Comparison of ENCODE assay signal across 9 mouse cellular contexts in the genomic region with DNA sequence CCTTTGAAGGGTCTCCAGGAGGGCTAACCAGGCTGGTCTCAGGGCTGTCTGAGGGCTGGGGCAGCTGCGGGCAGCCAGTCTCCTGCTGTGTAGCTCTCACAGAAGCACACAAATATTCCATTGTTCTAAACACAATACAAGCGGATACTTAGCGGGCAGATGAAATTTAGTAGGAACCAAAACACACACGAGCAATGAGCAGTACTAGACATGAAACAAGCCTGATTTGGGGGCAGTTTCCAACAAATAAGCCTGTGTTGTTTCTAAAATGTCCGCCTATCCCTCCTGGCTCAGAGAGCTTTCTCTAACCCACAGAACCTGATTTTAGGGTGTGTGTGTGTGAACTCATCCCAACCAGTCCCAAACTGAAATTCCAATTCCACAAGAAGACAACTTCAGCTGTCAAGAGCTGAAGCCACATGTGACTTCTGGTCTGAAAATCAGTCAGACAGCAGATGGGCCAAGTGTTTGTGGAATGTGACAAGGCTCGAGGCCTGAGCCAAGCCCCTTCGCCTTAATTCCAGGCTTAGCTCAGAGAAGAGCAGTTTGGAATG. TPM values are rescaled to one million over a fixed set of nuclear protein-coding genes. Genes with fewer than 3 reads are reported as not detected.
DNase-seq lines count a peak whose midpoint lies in the region; ATAC-seq and TF ChIP-seq lines count a peak whose summit lies in the region.
"Had no signal": no experiment of that assay in that cellular context is flagged by ENCODE, and none has a peak within 500 bp of the region (broad histone marks: within the 10 kb centered on the region; RNA-seq: fewer than 3 reads in every experiment).

No protein-coding gene starts in this region.

- no peaks in the 10 kb centered on the region for H3K36me3 ChIP-seq in kidney, postnatal 0 days (ENCODE audit: insufficient read depth, low read length)
- H3K36me3 ChIP-seq in embryonic facial prominence, embryonic 15.5 days = no peaks in the 10 kb centered on the region
- H3K36me3 ChIP-seq in hindbrain, postnatal 0 days (ENCODE audit: insufficient read depth, low read length) = no peaks in the 10 kb centered on the region
- H3K36me3 ChIP-seq in neural tube, embryonic 13.5 days = no peaks in the 10 kb centered on the region
- H3K36me3 ChIP-seq: liver, embryonic 15.5 days had no signal

- ATAC-seq in kidney, postnatal 0 days (replicated peaks; ENCODE audit: low FRiP score, low read depth) = no peak
- ATAC-seq in embryonic facial prominence, embryonic 15.5 days (ENCODE audit: insufficient number of reproducible peaks, low FRiP score, low TSS enrichment, low read depth) = peak; percentile 39; the same call in 1 of the 2 replicates
- ATAC-seq in hindbrain, postnatal 0 days = no peak; the same call in 1 of the 2 replicates
- ATAC-seq in neural tube, embryonic 13.5 days (ENCODE audit: low read depth) = no peak

- no peaks in the 10 kb centered on the region for H3K27me3 ChIP-seq in kidney, postnatal 0 days (ENCODE audit: insufficient read depth, low read length)
- no peaks in the 10 kb centered on the region for H3K27me3 ChIP-seq in embryonic facial prominence, embryonic 15.5 days
- no peaks in the 10 kb centered on the region for H3K27me3 ChIP-seq in hindbrain, postnatal 0 days (ENCODE audit: insufficient read depth, low read length)
- H3K27me3 ChIP-seq in neural tube, embryonic 13.5 days = no peaks in the 10 kb centered on the region

- no peak overlapping the region for H3K4me2 ChIP-seq in kidney, postnatal 0 days (ENCODE audit: low read length)
- H3K4me2 ChIP-seq in embryonic facial prominence, embryonic 15.5 days (replicated peaks) = peak overlapping the region; percentile 6; the same call in 1 of the 2 replicates
- H3K4me2 ChIP-seq in hindbrain, postnatal 0 days (ENCODE audit: low read depth, low read length) = peak overlapping the region; percentile 81
- H3K4me2 ChIP-seq in neural tube, embryonic 13.5 days = peak overlapping the region; percentile 67
- H3K4me2 ChIP-seq: liver, embryonic 15.5 days had no signal

- no peak for TF ChIP-seq CTCF in kidney, postnatal 0 days (IDR thresholded peaks at IDR 0.05; ENCODE audit: low read depth)
- no peak for TF ChIP-seq CTCF in hindbrain, postnatal 0 days (IDR thresholded peaks at IDR 0.05; ENCODE audit: low read depth)

- no peak overlapping the region for H3K4me3 ChIP-seq in kidney, postnatal 0 days (replicated peaks; ENCODE audit: low read depth, low read length)
- 0 out of 2 replicates have a peak overlapping the region, but pooled peaks have one; percentile 3 for H3K4me3 ChIP-seq in embryonic facial prominence, embryonic 15.5 days (replicated peaks)
- peak overlapping the region; percentile 44 for H3K4me3 ChIP-seq in hindbrain, postnatal 0 days (ENCODE audit: low read length)
- peak overlapping the region; percentile 46 for H3K4me3 ChIP-seq in neural tube, embryonic 13.5 days
- H3K4me3 ChIP-seq: liver, embryonic 15.5 days had no signal

- 48% methylated on average over 7 of the region's 7 CpGs for WGBS in kidney, postnatal 0 days
- 17% methylated on average over 7 of the region's 7 CpGs for WGBS in embryonic facial prominence, embryonic 15.5 days
- 2% methylated on average over 7 of the region's 7 CpGs for WGBS in hindbrain, postnatal 0 days
- WGBS in neural tube, embryonic 13.5 days = 2% methylated on average over 7 of the region's 7 CpGs

- no peak overlapping the region for H3K9ac ChIP-seq in kidney, postnatal 0 days (ENCODE audit: low read depth, low read length)
- no peak overlapping the region for H3K9ac ChIP-seq in embryonic facial prominence, embryonic 15.5 days
- peak overlapping the region; percentile 81 for H3K9ac ChIP-seq in hindbrain, postnatal 0 days (replicated peaks; ENCODE audit: low read length)
- peak overlapping the region; percentile 91 for H3K9ac ChIP-seq in neural tube, embryonic 13.5 days
- H3K9ac ChIP-seq: liver, embryonic 15.5 days had no signal

- peak; percentile 56 for DNase-seq in kidney, postnatal 0 days (ENCODE audit: low spot score)
- DNase-seq in kidney, adult 9 months = no peak
- DNase-seq in hindbrain, postnatal 0 days (ENCODE audit: low spot score) = peak; percentile 76
- no peak for DNase-seq in left cerebral cortex, adult 8-10 months (ENCODE audit: low spot score in 2 of 2)
- DNase-seq in right cerebral cortex, postnatal 36 days (ENCODE audit: low spot score in 2 of 2) = no peak
- DNase-seq in right cerebral cortex, postnatal 25 days = no peak

- H3K27ac ChIP-seq in kidney, postnatal 0 days = peak overlapping the region; percentile 67
- peak overlapping the region; percentile 95 for H3K27ac ChIP-seq in embryonic facial prominence, embryonic 15.5 days (replicated peaks)
- H3K27ac ChIP-seq in hindbrain, postnatal 0 days = peak overlapping the region; percentile 99
- H3K27ac ChIP-seq in neural tube, embryonic 13.5 days (replicated peaks) = peak overlapping the region; percentile 99
- H3K27ac ChIP-seq: liver, embryonic 15.5 days had no signal

- H3K4me1 ChIP-seq in kidney, postnatal 0 days (replicated peaks; ENCODE audit: insufficient read depth, low read length) = peaks cover 8% of the 10 kb centered on the region
- H3K4me1 ChIP-seq in embryonic facial prominence, embryonic 15.5 days = peaks cover 67% of the 10 kb centered on the region
- peaks cover 47% of the 10 kb centered on the region for H3K4me1 ChIP-seq in hindbrain, postnatal 0 days (ENCODE audit: insufficient read depth, low read length)
- peaks cover 80% of the 10 kb centered on the region for H3K4me1 ChIP-seq in neural tube, embryonic 13.5 days (replicated peaks)

- H3K9me3 ChIP-seq in kidney, postnatal 0 days (replicated peaks; ENCODE audit: low read length) = no peaks in the 10 kb centered on the region
- no peaks in the 10 kb centered on the region for H3K9me3 ChIP-seq in embryonic facial prominence, embryonic 15.5 days (replicated peaks)
- H3K9me3 ChIP-seq in hindbrain, postnatal 0 days (ENCODE audit: low read length) = no peaks in the 10 kb centered on the region
- no peaks in the 10 kb centered on the region for H3K9me3 ChIP-seq in neural tube, embryonic 13.5 days
- H3K9me3 ChIP-seq: liver, embryonic 15.5 days had no signal

RNA-seq across cellular contexts. Expression of a gene that starts 33.7 kb away (rescaled TPM):
- polyA plus RNA-seq in kidney, postnatal 0 days (2015; fragmentation: Nextera tagmentation; extraction: Ambion mirVana) = 460 and 537 TPM in 2 replicates
- polyA plus RNA-seq in embryonic facial prominence, embryonic 15.5 days (2015; fragmentation: Nextera tagmentation; extraction: Ambion mirVana) = 1,473 and 1,543 TPM in 2 replicates
- total RNA-seq in hindbrain, postnatal 0 days (2014; rRNA removed) = 18,723 and 19,179 TPM in 2 replicates
- polyA plus RNA-seq in hindbrain, postnatal 0 days (2015; fragmentation: Nextera tagmentation; extraction: Ambion mirVana) = 11,647 and 12,500 TPM in 2 replicates
- 13,124 and 14,228 TPM in 2 replicates for polyA plus RNA-seq in neural tube, embryonic 13.5 days (2015; fragmentation: Nextera tagmentation; extraction: Ambion mirVana)
- total RNA-seq in left cerebral cortex, adult 8-10 months (2022) = 100 to 1,000 TPM; 904 to 960 (median 945) TPM

RNA-seq across cellular contexts. Expression of a gene that starts 33.8 kb away (rescaled TPM):
- polyA plus RNA-seq in kidney, postnatal 0 days (2015; fragmentation: Nextera tagmentation; extraction: Ambion mirVana) = not detected in 2 replicates
- not detected in 2 replicates for polyA plus RNA-seq in embryonic facial prominence, embryonic 15.5 days (2015; fragmentation: Nextera tagmentation; extraction: Ambion mirVana)
- 1,661 and 1,767 TPM in 2 replicates for total RNA-seq in hindbrain, postnatal 0 days (2014; rRNA removed)
- polyA plus RNA-seq in hindbrain, postnatal 0 days (2015; fragmentation: Nextera tagmentation; extraction: Ambion mirVana) = not detected in 2 replicates
- not detected in 2 replicates for polyA plus RNA-seq in neural tube, embryonic 13.5 days (2015; fragmentation: Nextera tagmentation; extraction: Ambion mirVana)
- not detected for total RNA-seq in left cerebral cortex, adult 8-10 months (2022)
- polyA plus RNA-seq: liver, embryonic 15.5 days had no signal

RNA-seq across cellular contexts. Expression of a gene that starts 42.5 kb away (rescaled TPM):
- polyA plus RNA-seq in kidney, postnatal 0 days (2015; fragmentation: Nextera tagmentation; extraction: Ambion mirVana) = 170 and 178 TPM in 2 replicates
- polyA plus RNA-seq in embryonic facial prominence, embryonic 15.5 days (2015; fragmentation: Nextera tagmentation; extraction: Ambion mirVana) = 131 and 134 TPM in 2 replicates
- total RNA-seq in hindbrain, postnatal 0 days (2014; rRNA removed) = 43.8 and 58.3 TPM in 2 replicates
- polyA plus RNA-seq in hindbrain, postnatal 0 days (2015; fragmentation: Nextera tagmentation; extraction: Ambion mirVana) = 24.0 and 24.2 TPM in 2 replicates
- polyA plus RNA-seq in neural tube, embryonic 13.5 days (2015; fragmentation: Nextera tagmentation; extraction: Ambion mirVana) = 25.6 and 29.7 TPM in 2 replicates
- total RNA-seq in left cerebral cortex, adult 8-10 months (2022) = 10 to 100 TPM; 41.1 to 59.7 (median 56.5) TPM

RNA-seq across cellular contexts. Expression of a gene that starts 52.8 kb away (rescaled TPM):
- polyA plus RNA-seq in kidney, postnatal 0 days (2015; fragmentation: Nextera tagmentation; extraction: Ambion mirVana) = 903 and 1,010 TPM in 2 replicates
- polyA plus RNA-seq in embryonic facial prominence, embryonic 15.5 days (2015; fragmentation: Nextera tagmentation; extraction: Ambion mirVana) = 1,427 and 1,514 TPM in 2 replicates
- total RNA-seq in hindbrain, postnatal 0 days (2014; rRNA removed) = 3,512 and 3,813 TPM in 2 replicates
- polyA plus RNA-seq in hindbrain, postnatal 0 days (2015; fragmentation: Nextera tagmentation; extraction: Ambion mirVana) = 1,613 and 1,711 TPM in 2 replicates
- polyA plus RNA-seq in neural tube, embryonic 13.5 days (2015; fragmentation: Nextera tagmentation; extraction: Ambion mirVana) = 1,062 and 1,121 TPM in 2 replicates
- total RNA-seq in left cerebral cortex, adult 8-10 months (2022) = 100 to 1,000 TPM; 560 to 600 (median 569) TPM

Comparison
In these comparisons a context has a peak if more than half of its experiments do, and no peak if none do; other contexts are left out.
1. DNase-seq: peak in kidney, postnatal 0 days (single experiment) and hindbrain, postnatal 0 days (single experiment); none in kidney, adult 9 months (single experiment), left cerebral cortex, adult 8-10 months (0 of 2), right cerebral cortex, postnatal 36 days (0 of 2) and right cerebral cortex, postnatal 25 days (single experiment).
2. H3K9ac ChIP-seq: peak in hindbrain, postnatal 0 days (single experiment) and neural tube, embryonic 13.5 days (single experiment); none in kidney, postnatal 0 days (single experiment) and embryonic facial prominence, embryonic 15.5 days (single experiment).
3. Peak in every context shown above with its lines, with median percentiles within 50 percentile points of each other: H3K27ac ChIP-seq.